Mouse (Mus musculus) right cerebral cortex, adult 18-20 months (tissue): ENCODE results near the gene Dpf3.

Experiments used
- DNase-seq: peaks from one replicate; pipeline ENCODE4 v3.0.0; 2022; ENCODE audit warnings: mixed read lengths

Dpf3 gene

GRCm38 (mm10) chr12:83405374-83406125 lies 82.0 kb downstream of the Dpf3 start:
- DNase-seq: no peak

- DNase-seq: no peak
Measured at GRCm38 (mm10) chr12:83402270-83402669, 85.2 kb downstream of the Dpf3 start.

GRCm38 (mm10) chr12:83392011-83392410 lies 95.5 kb downstream of the Dpf3 start:
- no peak for DNase-seq

- no peak for DNase-seq
Measured at GRCm38 (mm10) chr12:83387554-83387953, 100.0 kb downstream of the Dpf3 start.

- DNase-seq: no peak
Measured at GRCm38 (mm10) chr12:83381072-83381471, 106.4 kb downstream of the Dpf3 start.

- DNase-seq: no peak
Measured at GRCm38 (mm10) chr12:83380016-83380415, 107.5 kb downstream of the Dpf3 start.

GRCm38 (mm10) chr12:83375015-83375831 lies 112.3 kb downstream of the Dpf3 start:
- DNase-seq: no peak

GRCm38 (mm10) chr12:83373081-83373480 lies 114.4 kb downstream of the Dpf3 start:
- no peak for DNase-seq

GRCm38 (mm10) chr12:83372290-83372689 lies 115.2 kb downstream of the Dpf3 start:
- no peak for DNase-seq

- no peak for DNase-seq
Measured at GRCm38 (mm10) chr12:83370221-83370620, 117.3 kb downstream of the Dpf3 start.

- no peak for DNase-seq
Measured at GRCm38 (mm10) chr12:83369416-83369815, 118.1 kb downstream of the Dpf3 start.

GRCm38 (mm10) chr12:83367486-83367885 lies 120.0 kb downstream of the Dpf3 start:
- DNase-seq: no peak

- DNase-seq: no peak
Measured at GRCm38 (mm10) chr12:83364771-83365170, 122.7 kb downstream of the Dpf3 start.

- no peak for DNase-seq
Measured at GRCm38 (mm10) chr12:83361801-83362200, 125.7 kb downstream of the Dpf3 start.

GRCm38 (mm10) chr12:83352640-83353039 lies 134.9 kb downstream of the Dpf3 start:
- no peak for DNase-seq

GRCm38 (mm10) chr12:83349736-83350135 lies 137.8 kb downstream of the Dpf3 start:
- no peak for DNase-seq

GRCm38 (mm10) chr12:83348246-83348645 lies 139.3 kb downstream of the Dpf3 start:
- DNase-seq: no peak

- peak; percentile 46 for DNase-seq
Measured at GRCm38 (mm10) chr12:83342875-83343185, 144.7 kb downstream of the Dpf3 start.

- DNase-seq: peak; percentile 43
Measured at GRCm38 (mm10) chr12:83342035-83342874, 145.3 kb downstream of the Dpf3 start.

GRCm38 (mm10) chr12:83340960-83341359 lies 146.6 kb downstream of the Dpf3 start:
- DNase-seq: no peak

GRCm38 (mm10) chr12:83338345-83338744 lies 149.2 kb downstream of the Dpf3 start:
- no peak for DNase-seq

- no peak for DNase-seq
Measured at GRCm38 (mm10) chr12:83337776-83338149, 149.8 kb downstream of the Dpf3 start.

GRCm38 (mm10) chr12:83337077-83337775 lies 150.3 kb downstream of the Dpf3 start:
- no peak for DNase-seq
